Mouse (Mus musculus): ENCODE results near the gene Lsg1. TPM values are rescaled to one million over a fixed set of nuclear protein-coding genes. Genes with fewer than 3 reads are reported as not detected.

Lsg1 gene
- polyA plus RNA-seq, 1 experiment from 2014 or later, result 35.7 TPM

DNA sequence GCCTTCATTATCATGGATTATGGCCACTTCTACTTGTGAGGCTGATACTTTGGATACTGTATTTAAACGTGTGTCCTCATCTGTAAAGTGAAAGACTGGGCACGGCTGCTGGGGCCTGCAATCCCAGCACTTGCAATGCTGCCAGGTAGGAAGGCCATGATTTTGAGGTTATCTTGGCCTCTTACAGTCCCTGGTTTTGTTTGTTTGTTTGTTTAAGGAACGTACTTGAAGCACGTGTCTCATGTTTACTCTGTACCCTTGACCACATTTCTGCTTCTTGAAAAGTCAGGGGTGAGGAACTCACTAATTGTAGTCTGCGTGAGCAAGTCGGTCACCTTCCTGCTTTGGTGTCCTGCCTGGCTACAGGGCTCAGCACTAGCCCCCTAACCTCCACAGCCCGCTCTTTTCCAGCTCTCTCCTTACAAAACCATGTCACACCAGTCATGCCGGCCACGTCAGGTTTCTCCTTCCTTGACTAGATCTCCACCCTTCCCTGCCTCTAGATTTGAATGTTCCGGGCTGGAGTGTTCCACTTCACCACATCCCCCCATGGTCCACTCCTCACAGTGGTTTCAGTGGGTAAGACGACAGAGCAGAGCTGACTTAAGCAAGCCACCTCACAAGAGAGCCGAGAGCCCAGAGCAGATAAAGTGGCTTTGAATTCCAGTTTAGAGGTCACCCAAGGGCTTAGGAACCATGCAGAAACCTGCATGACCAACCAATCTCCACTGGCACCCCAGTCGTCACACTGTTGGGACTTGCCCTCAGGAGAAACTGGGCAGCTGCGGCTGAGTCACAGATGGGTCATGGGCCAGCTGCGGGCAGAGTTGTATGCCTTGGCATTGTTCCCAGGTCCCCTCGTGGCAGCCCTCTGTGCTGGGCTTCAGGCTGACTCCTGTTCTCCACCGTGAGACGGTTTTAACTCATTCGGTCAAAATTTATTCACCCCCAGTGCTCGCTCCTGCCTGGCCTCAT, 74.1 kb downstream of the Lsg1 start:
- Histone ChIP-seq H3K4me2 (peak overlapping the region; percentile 10), H3K27me3 (replicated peaks) (peaks cover 10% of the 10 kb centered on the region), H3K9ac (peak overlapping the region; percentile 17; the same call in 1 of the 2 replicates), H3K36me3 (peaks cover 19% of the 10 kb centered on the region), H3K9me3 (0 out of 2 replicates have a peak, but pooled peaks cover 4% of the 10 kb centered on the region), H3K27ac (replicated peaks) (peak overlapping the region; percentile 82), H3K4me3 (no peak overlapping the region), H3K4me1 (peaks cover 51% of the 10 kb centered on the region)
- ATAC-seq (ENCODE audit: extremely low read depth, insufficient number of reproducible peaks, low FRiP score, low TSS enrichment), result no peak
- 53% methylated on average over 20 of the region's 20 CpGs for WGBS

GRCm38 (mm10) chr16:30512375-30513049, 74.9 kb downstream of the Lsg1 start:
- no peak overlapping the region; the same call in 1 of the 2 replicates for H3K9ac ChIP-seq
- H3K4me3 ChIP-seq, result no peak overlapping the region
- peaks cover 45% of the 10 kb centered on the region for H3K4me1 ChIP-seq
- peaks cover 10% of the 10 kb centered on the region for H3K27me3 ChIP-seq (replicated peaks)
- H3K9me3 ChIP-seq, result 0 out of 2 replicates have a peak, but pooled peaks cover 4% of the 10 kb centered on the region
- H3K27ac ChIP-seq (replicated peaks), result peak overlapping the region; percentile 82
- peak overlapping the region; percentile 83 for H3K4me2 ChIP-seq
- 34% methylated on average over 8 of the region's 8 CpGs for WGBS
- peaks cover 19% of the 10 kb centered on the region for H3K36me3 ChIP-seq
- ATAC-seq (ENCODE audit: extremely low read depth, insufficient number of reproducible peaks, low FRiP score, low TSS enrichment), result no peak

DNA sequence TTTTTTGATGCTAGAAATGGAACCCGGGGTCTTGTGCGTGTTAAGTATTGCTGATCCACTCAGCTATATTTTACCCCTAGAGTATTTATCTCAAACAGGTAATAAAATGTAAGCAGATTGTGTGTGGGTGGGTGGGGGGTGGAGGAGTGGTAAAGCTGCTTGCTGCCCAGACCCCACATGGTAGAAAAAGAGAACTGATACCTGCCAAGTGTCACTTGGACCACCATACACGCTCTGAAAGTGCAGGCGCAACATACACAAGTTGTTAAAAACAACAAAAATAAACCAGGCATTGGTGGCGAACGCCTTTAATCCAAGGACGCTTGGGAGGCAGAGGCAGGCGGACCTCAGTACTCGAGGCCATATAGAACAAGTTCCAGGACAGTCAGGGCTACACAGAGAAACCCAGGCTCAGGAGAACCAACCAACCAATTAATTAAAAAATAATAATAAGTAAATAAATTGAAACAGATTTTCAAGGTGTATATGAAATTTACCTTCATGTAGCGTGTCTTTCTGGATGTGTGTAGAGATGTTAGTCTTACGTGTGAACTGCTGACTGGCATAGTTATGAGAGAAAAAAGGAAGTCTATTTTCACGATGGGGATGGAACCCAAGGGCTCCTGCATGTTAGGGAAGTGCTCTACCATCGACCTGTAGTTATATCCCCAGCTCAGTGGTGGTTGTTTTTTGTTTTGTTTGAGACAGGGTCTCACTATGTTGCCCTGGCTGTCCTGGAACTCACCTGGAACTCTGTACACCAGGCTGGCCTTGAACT, 75.6 kb downstream of the Lsg1 start:
- no peak for ATAC-seq (ENCODE audit: extremely low read depth, insufficient number of reproducible peaks, low FRiP score, low TSS enrichment)
- 79% methylated on average over 13 of the region's 13 CpGs for WGBS
- H3K27me3 ChIP-seq (replicated peaks), result peaks cover 10% of the 10 kb centered on the region
- H3K9ac ChIP-seq, result peak overlapping the region; percentile 87
- H3K27ac ChIP-seq (replicated peaks), result peak overlapping the region; percentile 95
- H3K4me1 ChIP-seq, result peaks cover 50% of the 10 kb centered on the region
- H3K9me3 ChIP-seq, result 0 out of 2 replicates have a peak, but pooled peaks cover 4% of the 10 kb centered on the region
- H3K4me3 ChIP-seq, result peak overlapping the region; percentile 63
- H3K4me2 ChIP-seq, result peak overlapping the region; percentile 83
- H3K36me3 ChIP-seq, result peaks cover 17% of the 10 kb centered on the region

- Histone ChIP-seq H3K4me3 (peak overlapping the region; percentile 63), H3K36me3 (peaks cover 11% of the 10 kb centered on the region), H3K4me1 (peaks cover 56% of the 10 kb centered on the region), H3K27me3 (replicated peaks) (peaks cover 11% of the 10 kb centered on the region), H3K9me3 (0 out of 2 replicates have a peak, but pooled peaks cover 4% of the 10 kb centered on the region), H3K27ac (replicated peaks) (peak overlapping the region; percentile 95), H3K4me2 (peak overlapping the region; percentile 83), H3K9ac (peak overlapping the region; percentile 87)
- ATAC-seq (ENCODE audit: extremely low read depth, insufficient number of reproducible peaks, low FRiP score, low TSS enrichment), result peak; percentile 66
- WGBS, result 3% methylated on average over 44 of the region's 44 CpGs
Observed at GRCm38 (mm10) chr16:30510504-30511451, 76.6 kb downstream of the Lsg1 start.

Other genes with a start within 250 kb of the Lsg1 start
- 6.8 and 7.3 TPM in 2 replicates for gene Atp13a3, start 181.6 kb downstream of the Lsg1 start, polyA plus RNA-seq (2015; fragmentation: Nextera tagmentation; extraction: Ambion mirVana)
- 19.6 and 20.9 TPM in 2 replicates for gene Tmem44, start 36.8 kb downstream of the Lsg1 start, polyA plus RNA-seq (2015; fragmentation: Nextera tagmentation; extraction: Ambion mirVana)
- 13.8 and 14.0 TPM in 2 replicates for gene Fam43a, start 12.1 kb upstream of the Lsg1 start, polyA plus RNA-seq (2015; fragmentation: Nextera tagmentation; extraction: Ambion mirVana)